Mouse (Mus musculus) fat pad, adult 2 months (tissue): ENCODE measurements around the gene Olfr561.

Experiments used
- DNase-seq: peaks from one replicate; pipeline ENCODE4 v3.0.0-alpha.2; 2011; ENCODE audit warnings: low read depth, low spot score; ENCODE audit errors: extremely low read depth

Olfr561 gene

GRCm38 (mm10) chr7:102770921-102771320, at the start of gene Olfr561:
Gene Olfr561, plus strand, starts transcription at chr7:102771221.
- no peak for DNase-seq

- DNase-seq: no peak
These were observed 43.6 kb upstream of the Olfr561 start, which contains the start of gene Olfr559 for GRCm38 (mm10) chr7:102727391-102727790. Gene Olfr559, minus strand, starts transcription at chr7:102727491.

GRCm38 (mm10) chr7:102733793-102734192, 37.2 kb upstream of the Olfr561 start:
- DNase-seq: no peak

GRCm38 (mm10) chr7:102737705-102738104, 33.3 kb upstream of the Olfr561 start:
- no peak for DNase-seq

- no peak for DNase-seq
These were observed 18.9 kb upstream of the Olfr561 start for GRCm38 (mm10) chr7:102752086-102752485.

GRCm38 (mm10) chr7:102759266-102759665, 11.8 kb upstream of the Olfr561 start, which contains the start of the genes Olfr560 and Olfr78:
Gene Olfr560, minus strand, starts transcription at chr7:102759366.
Gene Olfr78, minus strand, starts transcription at chr7:102759471.
- DNase-seq: no peak

- DNase-seq: no peak
These were observed 32.2 kb downstream of the Olfr561 start, which contains the start of gene Olfr564 for GRCm38 (mm10) chr7:102803180-102803579. Gene Olfr564, plus strand, starts transcription at chr7:102803480.
